In the genomic region with DNA sequence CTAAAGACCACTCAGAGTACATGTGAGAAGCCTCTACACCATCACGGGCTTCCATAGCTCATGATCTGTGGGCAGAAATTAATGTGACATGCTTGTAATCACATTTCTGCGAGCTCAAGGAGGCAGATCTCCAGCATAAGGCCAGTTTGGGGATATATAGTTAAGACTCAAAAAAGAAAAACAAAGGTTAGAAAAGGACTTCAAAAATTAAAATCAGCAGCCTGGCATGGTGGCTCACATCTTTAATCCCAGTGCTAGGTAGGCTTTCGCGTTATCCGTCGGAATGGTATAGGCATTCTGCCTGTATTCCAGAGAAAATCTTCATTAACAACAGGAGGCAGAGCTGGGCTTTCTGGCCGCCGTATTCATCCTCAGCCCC, we compare ENCODE assay signal across 8 mouse cellular contexts. TPM values are rescaled to one million over a fixed set of nuclear protein-coding genes. Genes with fewer than 3 reads are reported as not detected.
DNase-seq lines count a peak whose midpoint lies in the region; ATAC-seq and TF ChIP-seq lines count a peak whose summit lies in the region.

No protein-coding gene starts in this region.

- no peak for ATAC-seq in lung, embryonic 15.5 days (ENCODE audit: borderline replicate concordance, extremely low read depth, low FRiP score, low TSS enrichment)
- no peak for ATAC-seq in embryonic facial prominence, embryonic 15.5 days (ENCODE audit: insufficient number of reproducible peaks, low FRiP score, low TSS enrichment, low read depth)
- no peak for ATAC-seq in kidney, postnatal 0 days (replicated peaks; ENCODE audit: low FRiP score, low read depth)
- ATAC-seq in neural tube, embryonic 12.5 days (ENCODE audit: low FRiP score, low read depth): peak; percentile 14; the same call in 1 of the 2 replicates

- H3K27me3 ChIP-seq in lung, embryonic 15.5 days: no peaks in the 10 kb centered on the region
- H3K27me3 ChIP-seq in embryonic facial prominence, embryonic 15.5 days: no peaks in the 10 kb centered on the region
- no peaks in the 10 kb centered on the region for H3K27me3 ChIP-seq in kidney, postnatal 0 days (ENCODE audit: insufficient read depth, low read length)
- no peaks in the 10 kb centered on the region for H3K27me3 ChIP-seq in neural tube, embryonic 12.5 days (replicated peaks)

- H3K9me3 ChIP-seq in lung, embryonic 15.5 days: no peaks in the 10 kb centered on the region
- H3K9me3 ChIP-seq in embryonic facial prominence, embryonic 15.5 days (replicated peaks): no peaks in the 10 kb centered on the region
- H3K9me3 ChIP-seq in kidney, postnatal 0 days (replicated peaks; ENCODE audit: low read length): no peaks in the 10 kb centered on the region
- no peaks in the 10 kb centered on the region for H3K9me3 ChIP-seq in neural tube, embryonic 12.5 days

- peak overlapping the region; percentile 97 for H3K27ac ChIP-seq in lung, embryonic 15.5 days
- peak overlapping the region; percentile 95 for H3K27ac ChIP-seq in embryonic facial prominence, embryonic 15.5 days (replicated peaks)
- peak overlapping the region; percentile 97 for H3K27ac ChIP-seq in kidney, postnatal 0 days
- H3K27ac ChIP-seq in neural tube, embryonic 12.5 days: 0 out of 2 replicates have a peak overlapping the region, but pooled peaks have one; percentile 82

- peak overlapping the region; percentile 76 for H3K4me2 ChIP-seq in lung, embryonic 15.5 days
- H3K4me2 ChIP-seq in embryonic facial prominence, embryonic 15.5 days (replicated peaks): peak overlapping the region; percentile 56
- peak overlapping the region; percentile 59 for H3K4me2 ChIP-seq in kidney, postnatal 0 days (ENCODE audit: low read length)
- H3K4me2 ChIP-seq in neural tube, embryonic 12.5 days (replicated peaks): peak overlapping the region; percentile 66

- peak overlapping the region; percentile 91 for H3K9ac ChIP-seq in lung, embryonic 15.5 days
- H3K9ac ChIP-seq in embryonic facial prominence, embryonic 15.5 days: peak overlapping the region; percentile 96
- H3K9ac ChIP-seq in kidney, postnatal 0 days (ENCODE audit: low read depth, low read length): peak overlapping the region; percentile 99
- H3K9ac ChIP-seq in neural tube, embryonic 12.5 days: peak overlapping the region; percentile 94

- H3K36me3 ChIP-seq in lung, embryonic 15.5 days: peaks cover 17% of the 10 kb centered on the region; the same call in 1 of the 2 replicates
- H3K36me3 ChIP-seq in embryonic facial prominence, embryonic 15.5 days: peaks cover 20% of the 10 kb centered on the region
- peaks cover 11% of the 10 kb centered on the region; the same call in 1 of the 2 replicates for H3K36me3 ChIP-seq in kidney, postnatal 0 days (ENCODE audit: insufficient read depth, low read length)
- peaks cover 8% of the 10 kb centered on the region; the same call in 1 of the 2 replicates for H3K36me3 ChIP-seq in neural tube, embryonic 12.5 days

- no peak for TF ChIP-seq CTCF in kidney, postnatal 0 days (IDR thresholded peaks at IDR 0.05; ENCODE audit: low read depth)

- peak overlapping the region; percentile 89 for H3K4me3 ChIP-seq in lung, embryonic 15.5 days
- H3K4me3 ChIP-seq in embryonic facial prominence, embryonic 15.5 days (replicated peaks): peak overlapping the region; percentile 87
- peak overlapping the region; percentile 97 for H3K4me3 ChIP-seq in kidney, postnatal 0 days (replicated peaks; ENCODE audit: low read depth, low read length)
- H3K4me3 ChIP-seq in neural tube, embryonic 12.5 days: peak overlapping the region; percentile 93

- no peak for DNase-seq in lung, adult 18-20 months
- no peak for DNase-seq in kidney, postnatal 0 days (ENCODE audit: low spot score)
- DNase-seq in testis, postnatal 14 days (ENCODE audit: low spot score): no peak
- DNase-seq in spleen, postnatal 14 days (ENCODE audit: low spot score in 2 of 2): no peak
- DNase-seq in frontal cortex, postnatal 25 days (ENCODE audit: low spot score in 2 of 2): no peak

- whole genome bisulfite sequencing in lung, embryonic 15.5 days: 3% methylated on average over 8 of the region's 8 CpGs
- WGBS in embryonic facial prominence, embryonic 15.5 days: 4% methylated on average over 8 of the region's 8 CpGs
- WGBS in kidney, postnatal 0 days: 7% methylated on average over 8 of the region's 8 CpGs
- WGBS in neural tube, embryonic 12.5 days: 11% methylated on average over 8 of the region's 8 CpGs

- H3K4me1 ChIP-seq in lung, embryonic 15.5 days: peaks cover 14% of the 10 kb centered on the region
- H3K4me1 ChIP-seq in embryonic facial prominence, embryonic 15.5 days: peaks cover 16% of the 10 kb centered on the region
- H3K4me1 ChIP-seq in kidney, postnatal 0 days (replicated peaks; ENCODE audit: insufficient read depth, low read length): peaks cover 4% of the 10 kb centered on the region; the same call in 1 of the 2 replicates
- H3K4me1 ChIP-seq in neural tube, embryonic 12.5 days: peaks cover 16% of the 10 kb centered on the region

RNA-seq across cellular contexts. Expression of gene Ankle2, which starts 0.4 kb away (rescaled TPM):
- 26.6 and 29.2 TPM in 2 replicates for polyA plus RNA-seq in lung, embryonic 15.5 days (2015; fragmentation: Nextera tagmentation; extraction: Ambion mirVana)
- polyA plus RNA-seq in embryonic facial prominence, embryonic 15.5 days (2015; fragmentation: Nextera tagmentation; extraction: Ambion mirVana): 26.6 and 28.2 TPM in 2 replicates
- 23.3 and 24.2 TPM in 2 replicates for polyA plus RNA-seq in kidney, postnatal 0 days (2015; fragmentation: Nextera tagmentation; extraction: Ambion mirVana)
- polyA plus RNA-seq in neural tube, embryonic 12.5 days (2016; fragmentation: Nextera tagmentation; extraction: Ambion mirVana): 33.5 and 34.1 TPM in 2 replicates

RNA-seq across cellular contexts. Expression of gene Pgam5, which starts 39.3 kb away (rescaled TPM):
- polyA plus RNA-seq in lung, embryonic 15.5 days (2015; fragmentation: Nextera tagmentation; extraction: Ambion mirVana): 57.5 and 57.9 TPM in 2 replicates
- polyA plus RNA-seq in embryonic facial prominence, embryonic 15.5 days (2015; fragmentation: Nextera tagmentation; extraction: Ambion mirVana): 57.9 and 59.2 TPM in 2 replicates
- 47.8 and 51.7 TPM in 2 replicates for polyA plus RNA-seq in kidney, postnatal 0 days (2015; fragmentation: Nextera tagmentation; extraction: Ambion mirVana)
- polyA plus RNA-seq in neural tube, embryonic 12.5 days (2016; fragmentation: Nextera tagmentation; extraction: Ambion mirVana): 84.7 and 93.8 TPM in 2 replicates

RNA-seq across cellular contexts. Expression of gene Golga3, which starts 53.9 kb away (rescaled TPM):
- polyA plus RNA-seq in lung, embryonic 15.5 days (2015; fragmentation: Nextera tagmentation; extraction: Ambion mirVana): 18.0 and 22.0 TPM in 2 replicates
- 23.9 and 25.1 TPM in 2 replicates for polyA plus RNA-seq in embryonic facial prominence, embryonic 15.5 days (2015; fragmentation: Nextera tagmentation; extraction: Ambion mirVana)
- 9.8 and 11.1 TPM in 2 replicates for polyA plus RNA-seq in kidney, postnatal 0 days (2015; fragmentation: Nextera tagmentation; extraction: Ambion mirVana)
- 23.0 and 24.4 TPM in 2 replicates for polyA plus RNA-seq in neural tube, embryonic 12.5 days (2016; fragmentation: Nextera tagmentation; extraction: Ambion mirVana)

RNA-seq across cellular contexts. Expression of gene Pxmp2, which starts 55.6 kb away (rescaled TPM):
- 11.3 and 12.8 TPM in 2 replicates for polyA plus RNA-seq in lung, embryonic 15.5 days (2015; fragmentation: Nextera tagmentation; extraction: Ambion mirVana)
- 4.9 and 6.6 TPM in 2 replicates for polyA plus RNA-seq in embryonic facial prominence, embryonic 15.5 days (2015; fragmentation: Nextera tagmentation; extraction: Ambion mirVana)
- polyA plus RNA-seq in kidney, postnatal 0 days (2015; fragmentation: Nextera tagmentation; extraction: Ambion mirVana): 54.0 and 57.6 TPM in 2 replicates
- 10.1 and 10.3 TPM in 2 replicates for polyA plus RNA-seq in neural tube, embryonic 12.5 days (2016; fragmentation: Nextera tagmentation; extraction: Ambion mirVana)

RNA-seq across cellular contexts. Expression of gene Pole, which starts 55.7 kb away (rescaled TPM):
- 35.2 and 36.0 TPM in 2 replicates for polyA plus RNA-seq in lung, embryonic 15.5 days (2015; fragmentation: Nextera tagmentation; extraction: Ambion mirVana)
- 21.4 and 21.7 TPM in 2 replicates for polyA plus RNA-seq in embryonic facial prominence, embryonic 15.5 days (2015; fragmentation: Nextera tagmentation; extraction: Ambion mirVana)
- polyA plus RNA-seq in kidney, postnatal 0 days (2015; fragmentation: Nextera tagmentation; extraction: Ambion mirVana): 11.1 and 13.7 TPM in 2 replicates
- 18.7 and 20.4 TPM in 2 replicates for polyA plus RNA-seq in neural tube, embryonic 12.5 days (2016; fragmentation: Nextera tagmentation; extraction: Ambion mirVana)
